Mouse (Mus musculus) liver, embryonic 13.5 days (tissue): ENCODE measurements around the gene Snd1. TPM values are rescaled to one million over a fixed set of nuclear protein-coding genes. Genes with fewer than 3 reads are reported as not detected.

Experiments
- ATAC-seq: fragments of 200-750 bp; cut with Nextera tagmentation; 2 replicates; pipeline ENCODE4 v1.8.0; 2017; ENCODE audit warnings: low read depth, mild to moderate bottlenecking, moderate number of reproducible peaks, moderate library complexity
- DNase-seq: peaks from one replicate; pipeline ENCODE4 v3.0.0; 2022
- H3K27ac ChIP-seq: fragments of 300-500 bp; sonication (generic); 2 replicates; pipeline ENCODE4 v1.5.1; 2015; ENCODE audit warnings: moderate library complexity, mild to moderate bottlenecking, inconsistent platforms
- H3K27me3 ChIP-seq: fragments of 300-500 bp; sonication (generic); 2 replicates; pipeline ENCODE4 v1.6.1; 2015; ENCODE audit warnings: mild to moderate bottlenecking, inconsistent platforms
- H3K36me3 ChIP-seq: fragments of 300-500 bp; sonication (generic); 2 replicates; pipeline ENCODE4 v1.6.1; 2015; ENCODE audit warnings: mild to moderate bottlenecking, inconsistent platforms
- H3K4me1 ChIP-seq: fragments of 300-500 bp; sonication (generic); replicated peaks from 2 replicates; pipeline ENCODE4 v1.6.1; 2015; ENCODE audit warnings: inconsistent platforms
- H3K4me2 ChIP-seq: fragments of 300-500 bp; sonication (generic); 2 replicates; pipeline ENCODE4 v1.6.1; 2015; ENCODE audit warnings: inconsistent platforms, mild to moderate bottlenecking, moderate library complexity
- H3K4me3 ChIP-seq: fragments of 300-500 bp; sonication (generic); replicated peaks from 2 replicates; pipeline ENCODE4 v1.5.1; 2015; ENCODE audit warnings: mild to moderate bottlenecking, inconsistent platforms
- H3K9ac ChIP-seq: fragments of 300-500 bp; sonication (generic); 2 replicates; pipeline ENCODE4 v1.6.1; 2015; ENCODE audit warnings: mild to moderate bottlenecking, inconsistent platforms
- H3K9me3 ChIP-seq: fragments of 300-500 bp; sonication (generic); replicated peaks from 2 replicates; pipeline ENCODE4 v1.6.1; 2016; ENCODE audit warnings: inconsistent platforms
- WGBS: fragments of 180-500 bp; shearing (Covaris S2); methylation state at CpG from one replicate; pipeline ENCODE4 v1.1.7; 2015; ENCODE audit not compliant: insufficient replicate concordance; 5-methylcytosine and 5-hydroxymethylcytosine counted together
- polyA plus RNA-seq: library from polyadenylated mRNA; unstranded; fragments of >200 nt; fragmentation: Nextera tagmentation; extraction: Ambion mirVana; gene quantifications from 2 replicates; pipeline ENCODE4 v1.2.1, GENCODE M21; 2015

Snd1 gene
- polyA plus RNA-seq, 1 experiment from 2014 or later = 55.2 TPM

DNA sequence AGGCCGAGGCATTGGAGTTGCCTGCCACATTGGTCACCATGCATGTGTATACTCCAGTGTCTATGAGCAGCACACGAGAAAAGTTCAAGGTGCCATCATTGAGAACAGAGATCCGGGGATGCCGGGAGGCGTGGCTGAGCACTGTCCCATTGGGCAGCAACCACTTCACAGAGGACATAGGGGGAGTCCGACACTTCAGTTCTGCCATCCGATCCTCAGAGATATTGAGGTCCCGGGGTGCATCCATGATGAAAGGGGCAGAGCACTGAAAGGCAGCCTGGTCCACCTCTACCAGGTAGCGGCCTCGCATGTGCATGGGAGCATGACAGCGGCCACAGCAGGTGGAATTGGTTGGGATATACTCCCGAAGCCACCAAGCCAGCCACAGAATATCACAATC, 355.4 kb downstream of the Snd1 start:
- ATAC-seq = no peak
- peaks cover 54% of the 10 kb centered on the region for H3K27me3 ChIP-seq
- no peak overlapping the region for H3K4me3 ChIP-seq
- peaks cover 5% of the 10 kb centered on the region; the same call in 1 of the 2 replicates for H3K36me3 ChIP-seq
- peaks cover 31% of the 10 kb centered on the region for H3K4me1 ChIP-seq
- no peak overlapping the region for H3K27ac ChIP-seq
- H3K9me3 ChIP-seq = no peaks in the 10 kb centered on the region
- H3K9ac ChIP-seq = no peak overlapping the region
- 84% methylated on average over 12 of the region's 12 CpGs for WGBS
- DNase-seq = no peak
- H3K4me2 ChIP-seq = no peak overlapping the region

DNA sequence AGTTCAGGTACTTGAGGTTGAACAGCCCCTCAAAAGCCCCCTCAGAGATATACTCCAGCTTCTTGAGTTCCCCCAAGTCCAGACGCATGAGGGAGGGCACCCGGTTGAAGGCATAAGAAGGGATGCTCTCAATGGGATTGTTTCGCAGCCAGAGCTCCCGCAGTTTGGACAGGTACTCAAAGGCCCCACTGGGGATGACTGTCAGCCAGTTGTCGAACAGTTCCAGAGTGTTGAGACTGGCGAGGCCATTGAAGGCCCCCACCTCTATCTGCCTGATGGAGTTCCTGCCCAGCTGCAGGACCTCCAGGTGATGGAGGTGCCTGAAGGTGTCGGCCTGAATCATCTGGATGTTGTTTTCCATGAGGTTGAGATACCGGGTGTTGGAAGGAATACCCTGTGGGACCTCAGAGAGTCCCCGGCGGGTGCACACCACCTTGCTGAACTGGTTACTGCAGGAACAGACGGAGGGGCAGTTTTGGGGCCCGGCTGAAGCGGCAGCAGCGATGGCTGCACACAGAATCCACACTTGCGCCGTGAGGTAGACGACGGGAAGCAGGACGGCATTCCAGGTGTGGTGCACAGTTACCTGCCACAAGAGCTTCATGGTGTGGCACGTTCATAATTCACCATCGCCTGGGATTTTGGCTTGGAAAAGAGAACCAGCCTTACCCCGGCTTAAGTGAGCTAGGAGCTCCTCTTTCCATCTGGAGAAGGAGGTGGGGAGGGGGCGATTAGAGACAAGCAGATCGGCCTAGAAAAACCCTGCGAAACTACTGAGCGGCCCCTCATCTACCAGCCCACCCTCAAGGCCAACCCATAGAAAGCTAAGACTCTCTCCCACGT, 356.3 kb downstream of the Snd1 start, which contains the start of gene Lrrc4:
Gene Lrrc4, minus strand, starts transcription at position 737 of the 843 bp plus-strand sequence.
- Histone ChIP-seq H3K36me3 (peaks cover 5% of the 10 kb centered on the region; the same call in 1 of the 2 replicates), H3K4me3 (peak within 1 kb of the TSS; percentile 62), H3K9ac (peak within 1 kb of the TSS; percentile 49), H3K27me3 (peaks cover 54% of the 10 kb centered on the region), H3K27ac (no peak within 1 kb of the TSS), H3K9me3 (no peaks in the 10 kb centered on the region), H3K4me2 (peak within 1 kb of the TSS; percentile 88), H3K4me1 (peaks cover 31% of the 10 kb centered on the region)
- DNase-seq (no peak), ATAC-seq (no peak)
- 52% methylated on average over 27 of the region's 27 CpGs for WGBS

DNA sequence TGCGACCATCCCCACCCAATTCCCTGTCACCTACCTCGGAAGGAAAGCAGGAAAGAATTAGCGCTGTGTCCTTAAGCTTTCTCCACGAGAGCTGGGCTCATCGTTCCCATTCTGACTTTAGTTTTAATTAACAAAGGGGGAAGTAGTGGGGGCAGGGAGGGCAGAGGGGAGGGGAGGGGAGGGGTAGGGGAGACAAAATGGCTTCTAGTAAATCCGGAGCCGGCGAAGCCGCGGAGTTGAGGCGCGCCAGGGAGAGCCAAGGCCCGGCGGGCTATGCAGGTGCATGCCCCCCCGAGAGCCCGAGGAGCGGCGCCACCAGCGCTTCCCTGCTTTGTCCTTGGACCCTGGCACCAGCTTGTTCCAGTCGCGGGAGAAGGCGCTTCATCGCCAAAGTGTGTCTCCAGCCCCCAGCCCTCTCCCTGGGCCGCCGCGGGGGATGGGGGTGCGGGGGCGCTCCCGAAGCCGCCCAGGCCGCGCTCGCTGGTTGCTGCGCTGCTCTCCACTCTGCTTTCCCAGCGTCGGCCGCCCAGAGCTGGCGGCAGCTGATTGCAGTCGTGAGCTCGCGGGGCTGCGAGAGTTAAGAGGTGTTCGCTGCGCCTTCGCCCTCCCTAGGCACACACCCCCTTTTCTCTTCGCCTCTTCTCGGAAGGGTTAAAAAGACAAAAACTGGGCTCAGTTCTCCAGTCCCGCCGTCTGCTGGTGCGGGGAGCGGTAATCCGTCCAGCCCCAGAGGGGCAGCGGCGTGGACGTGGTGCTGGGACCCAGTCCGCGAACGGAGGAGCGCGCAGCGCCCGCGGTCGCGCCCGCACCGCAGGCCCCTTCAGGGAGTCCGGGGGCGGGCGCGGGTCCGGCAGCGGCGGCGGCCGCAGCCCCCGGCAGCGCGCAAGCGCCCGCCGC, 357.2 kb downstream of the Snd1 start:
- Histone ChIP-seq H3K4me3 (peak overlapping the region; percentile 62), H3K9ac (peak overlapping the region; percentile 49), H3K4me1 (peaks cover 31% of the 10 kb centered on the region), H3K9me3 (no peaks in the 10 kb centered on the region), H3K27me3 (peaks cover 54% of the 10 kb centered on the region), H3K36me3 (peaks cover 5% of the 10 kb centered on the region; the same call in 1 of the 2 replicates), H3K27ac (no peak overlapping the region), H3K4me2 (peak overlapping the region; percentile 88)
- WGBS = under 1% methylated on average over 79 of the region's 82 CpGs
- peak; percentile 35; the same call in 1 of the 2 replicates for ATAC-seq
- no peak for DNase-seq

DNA sequence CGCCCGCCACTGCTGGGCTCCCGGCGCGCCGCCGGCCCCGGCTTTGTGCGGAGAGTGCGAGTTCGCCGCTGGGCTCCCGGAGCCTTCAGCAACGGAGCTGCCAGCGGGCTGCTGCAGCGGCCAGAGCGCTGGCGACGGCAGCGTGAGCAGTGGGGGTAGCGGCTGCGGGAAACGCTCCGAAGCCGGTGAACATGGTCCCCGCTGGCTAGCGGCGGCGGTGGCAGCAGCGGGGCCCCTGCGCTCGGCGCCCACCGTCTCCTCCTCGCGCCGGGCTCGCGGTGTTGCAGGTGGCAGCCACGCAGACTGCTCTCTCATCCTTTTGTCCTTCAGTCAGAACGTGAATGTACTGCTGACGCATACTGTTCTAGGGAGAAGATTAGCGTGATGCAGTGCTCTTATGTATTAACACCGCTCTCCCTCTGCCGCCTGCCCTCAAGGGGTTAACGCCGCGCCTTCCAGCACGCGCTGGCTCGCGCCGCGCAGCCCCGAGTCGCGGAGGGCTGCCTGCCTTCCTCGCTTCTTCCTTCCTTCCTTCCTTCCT, 357.9 kb downstream of the Snd1 start:
- ATAC-seq (peak; percentile 32; the same call in 1 of the 2 replicates), DNase-seq (no peak)
- Histone ChIP-seq H3K36me3 (peaks cover 5% of the 10 kb centered on the region; the same call in 1 of the 2 replicates), H3K9ac (peak overlapping the region; percentile 49), H3K4me1 (peaks cover 31% of the 10 kb centered on the region), H3K9me3 (no peaks in the 10 kb centered on the region), H3K4me3 (peak overlapping the region; percentile 62), H3K27me3 (peaks cover 54% of the 10 kb centered on the region), H3K4me2 (peak overlapping the region; percentile 88), H3K27ac (no peak overlapping the region)
- WGBS = under 1% methylated on average over 58 of the region's 58 CpGs

DNA sequence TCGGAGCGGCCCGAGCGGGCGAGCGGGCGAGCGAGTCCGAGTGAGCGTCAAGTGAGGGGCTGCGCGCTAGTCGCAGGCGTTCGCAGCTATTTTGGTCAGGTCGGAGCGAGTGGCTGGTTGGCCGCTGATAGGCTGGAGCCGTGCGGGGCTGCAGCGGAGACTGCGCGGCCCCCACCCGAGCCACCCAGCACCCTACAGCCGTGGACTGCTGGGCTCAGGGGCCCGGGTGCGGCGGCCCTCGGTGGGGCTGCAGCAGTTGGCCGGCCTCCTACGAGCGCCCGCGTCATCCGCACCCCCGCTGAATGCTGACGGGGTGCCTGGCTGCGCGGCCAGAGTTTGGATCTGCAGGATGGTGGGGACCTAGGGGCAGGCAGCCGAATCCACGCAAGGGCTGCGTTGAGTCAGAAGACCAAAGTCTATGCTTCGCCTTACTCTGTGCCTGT, 358.5 kb downstream of the Snd1 start:
- peaks cover 5% of the 10 kb centered on the region; the same call in 1 of the 2 replicates for H3K36me3 ChIP-seq
- WGBS = 5% methylated on average over 43 of the region's 43 CpGs
- H3K27me3 ChIP-seq = peaks cover 54% of the 10 kb centered on the region
- H3K4me3 ChIP-seq = peak overlapping the region; percentile 62
- DNase-seq (no peak), ATAC-seq (peak; percentile 51)
- H3K4me2 ChIP-seq = peak overlapping the region; percentile 88
- H3K9me3 ChIP-seq = no peaks in the 10 kb centered on the region
- no peak overlapping the region for H3K27ac ChIP-seq
- H3K9ac ChIP-seq = 0 out of 2 replicates have a peak overlapping the region, but pooled peaks have one; percentile 13
- H3K4me1 ChIP-seq = peaks cover 31% of the 10 kb centered on the region

DNA sequence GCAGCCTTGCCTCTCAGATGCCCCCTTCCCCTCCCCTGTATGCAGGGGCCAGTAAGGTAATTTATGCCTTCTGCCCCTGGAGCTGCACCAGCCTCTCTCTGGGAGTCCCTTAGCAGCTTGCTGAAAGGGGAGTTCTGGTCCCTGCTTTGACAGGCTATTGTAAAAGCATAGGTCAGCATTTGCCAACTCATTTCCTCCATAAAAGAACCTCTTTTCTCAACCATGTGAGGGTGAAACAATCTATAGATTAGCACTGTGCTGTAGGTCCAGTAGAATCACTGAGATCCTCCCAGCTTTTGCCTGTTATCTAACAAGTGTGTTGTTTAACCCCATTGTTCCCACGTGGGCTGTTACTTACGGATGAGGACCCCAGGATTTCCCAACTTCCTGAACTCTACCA, 359.1 kb downstream of the Snd1 start:
- DNase-seq (no peak), ATAC-seq (no peak)
- Histone ChIP-seq H3K4me2 (no peak overlapping the region), H3K9me3 (no peaks in the 10 kb centered on the region), H3K9ac (no peak overlapping the region), H3K27ac (no peak overlapping the region), H3K36me3 (peaks cover 5% of the 10 kb centered on the region; the same call in 1 of the 2 replicates), H3K4me1 (peaks cover 31% of the 10 kb centered on the region), H3K4me3 (no peak overlapping the region), H3K27me3 (peaks cover 54% of the 10 kb centered on the region)
- 27% methylated on average over 2 of the region's 2 CpGs for WGBS

DNA sequence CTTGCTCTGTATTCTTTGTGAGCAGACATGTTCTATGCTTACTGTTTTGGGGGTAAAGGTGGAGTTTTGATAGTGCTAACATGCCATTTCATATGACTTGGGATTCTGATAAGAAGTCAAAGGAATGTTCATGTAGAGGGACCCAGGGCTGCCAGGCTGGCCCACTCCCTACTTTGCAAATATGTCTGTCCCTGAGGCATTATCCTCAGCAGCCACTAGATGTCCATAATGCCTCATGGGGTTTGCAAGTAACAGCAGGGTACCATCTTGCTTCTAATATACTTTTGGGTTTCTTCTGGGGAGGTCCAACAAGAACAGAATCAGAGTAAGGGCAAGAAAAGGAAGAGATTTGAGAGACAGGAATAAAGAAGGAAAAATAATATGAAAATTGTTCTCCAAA, 361.7 kb downstream of the Snd1 start:
- no peak for DNase-seq
- ATAC-seq = no peak
- Histone ChIP-seq H3K4me3 (no peak overlapping the region), H3K9me3 (no peaks in the 10 kb centered on the region), H3K27me3 (peaks cover 34% of the 10 kb centered on the region), H3K4me1 (peaks cover 25% of the 10 kb centered on the region), H3K4me2 (no peak overlapping the region), H3K9ac (no peak overlapping the region), H3K36me3 (no peaks in the 10 kb centered on the region), H3K27ac (no peak overlapping the region)

DNA sequence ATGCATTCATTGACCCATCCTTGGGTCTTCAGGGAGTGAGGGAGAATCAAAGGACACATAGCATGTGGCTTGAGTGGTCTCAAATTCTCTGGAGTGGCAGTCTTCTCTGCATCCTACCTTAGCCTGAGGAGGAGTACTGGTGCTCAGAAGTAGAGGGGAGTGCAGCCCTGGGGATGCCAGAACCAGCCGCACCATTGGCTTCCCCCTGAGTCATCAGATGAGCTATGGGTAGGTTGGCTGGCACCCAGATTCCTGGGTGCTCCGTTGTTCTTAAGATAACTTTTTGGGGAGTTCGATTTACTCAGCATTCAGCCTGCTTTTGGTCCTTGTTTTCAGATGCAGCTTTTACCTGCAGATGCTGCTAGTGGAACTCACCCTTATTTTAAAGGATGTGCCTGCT, 366.6 kb downstream of the Snd1 start:
- WGBS = 69% methylated on average over 3 of the region's 3 CpGs
- DNase-seq = no peak

DNA sequence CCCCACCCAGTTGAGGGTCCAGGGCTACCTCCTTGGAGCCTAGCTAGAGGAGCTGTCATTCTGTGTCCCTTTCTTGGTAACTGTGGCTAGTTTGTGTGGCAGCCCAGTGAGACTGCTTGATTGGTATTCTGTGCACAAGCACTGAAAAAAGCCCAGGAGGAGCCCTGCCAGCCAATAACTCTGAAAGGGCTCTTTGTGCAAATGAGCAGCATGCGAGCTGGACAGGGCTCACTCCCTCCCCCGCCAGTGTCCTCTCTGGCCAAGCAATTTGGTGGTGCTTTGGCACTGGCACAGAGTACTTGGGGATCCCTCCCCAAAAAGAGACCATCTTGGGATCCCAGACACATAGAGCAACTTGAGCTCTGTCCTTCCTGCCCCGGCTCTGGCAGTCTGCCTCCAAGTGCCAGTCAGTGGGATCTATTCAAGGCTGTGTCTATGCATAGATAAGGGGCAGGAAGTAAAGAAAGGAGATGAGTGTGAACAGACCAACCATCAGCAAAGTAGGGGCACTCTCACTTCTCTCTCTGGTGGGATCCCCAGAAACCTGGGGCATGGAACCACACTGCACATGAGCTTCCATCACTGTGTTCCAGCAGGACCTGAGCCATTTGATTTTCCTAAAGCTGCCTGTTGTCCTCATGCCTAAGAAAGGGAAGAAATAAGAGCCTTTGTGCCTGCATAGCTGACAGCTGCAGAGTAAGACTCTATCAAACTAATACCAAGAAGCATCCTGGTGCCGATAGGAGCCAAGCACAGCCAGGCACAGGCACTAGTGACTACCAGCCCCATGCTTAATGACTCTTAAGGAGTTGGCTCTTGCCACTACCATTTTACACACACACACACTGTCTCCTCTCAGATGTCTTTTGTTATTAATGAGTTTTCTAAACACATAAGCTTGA, 367.7 kb downstream of the Snd1 start:
- no peak overlapping the region for H3K4me3 ChIP-seq
- no peak overlapping the region for H3K9ac ChIP-seq
- H3K27ac ChIP-seq = no peak overlapping the region
- WGBS = 55% methylated on average over 4 of the region's 4 CpGs
- H3K4me2 ChIP-seq = no peak overlapping the region
- no peaks in the 10 kb centered on the region for H3K27me3 ChIP-seq
- H3K36me3 ChIP-seq = no peaks in the 10 kb centered on the region
- no peaks in the 10 kb centered on the region for H3K9me3 ChIP-seq
- ATAC-seq = no peak
- no peaks in the 10 kb centered on the region for H3K4me1 ChIP-seq
- DNase-seq = no peak

More for the DNA sequence above, 366.6 kb downstream of the Snd1 start:
- Histone ChIP-seq H3K4me2 (no peak overlapping the region), H3K27me3 (no peaks in the 10 kb centered on the region), H3K4me1 (no peaks in the 10 kb centered on the region), H3K9ac (no peak overlapping the region), H3K4me3 (no peak overlapping the region), H3K36me3 (no peaks in the 10 kb centered on the region), H3K27ac (no peak overlapping the region), H3K9me3 (no peaks in the 10 kb centered on the region)
- ATAC-seq = no peak

DNA sequence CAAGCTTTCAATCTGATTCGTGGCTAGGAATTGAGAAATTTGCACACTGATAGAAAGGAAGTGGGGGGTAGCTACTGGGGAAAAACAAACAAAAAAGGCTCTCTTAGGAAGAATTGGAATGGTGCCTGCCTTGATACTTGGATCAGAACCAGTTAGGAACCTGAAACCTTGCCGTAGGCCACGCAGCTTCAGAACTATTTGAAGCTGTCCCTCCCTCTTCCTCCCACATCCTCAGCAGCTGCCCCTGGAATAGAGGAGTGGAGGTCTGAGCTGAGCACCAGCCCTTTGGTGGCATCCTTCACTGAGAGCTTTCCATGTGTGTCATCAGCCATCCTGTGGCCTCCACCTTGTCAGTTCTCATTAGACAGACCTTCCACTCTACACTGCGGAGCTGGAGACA, 370.7 kb downstream of the Snd1 start:
- Histone ChIP-seq H3K4me1 (0 out of 2 replicates have a peak, but pooled peaks cover 4% of the 10 kb centered on the region), H3K27me3 (no peaks in the 10 kb centered on the region), H3K9ac (no peak overlapping the region), H3K36me3 (no peaks in the 10 kb centered on the region), H3K4me3 (no peak overlapping the region), H3K27ac (no peak overlapping the region), H3K4me2 (no peak overlapping the region), H3K9me3 (no peaks in the 10 kb centered on the region)
- no peak for ATAC-seq
- DNase-seq = no peak
- 63% methylated on average over 4 of the region's 4 CpGs for WGBS
